Mouse (Mus musculus) thymus, postnatal 14 days (tissue): ENCODE measurements at regions not wholly inside any gene's neighbourhood (a gene's known extent, or its start where the extent isn't known, plus 50 kb on each side); places are given as distances from the start of the nearest gene placed in this dataset.

Experiments
- DNase-seq: peaks from one replicate; pipeline ENCODE4 v3.0.0; 2021

- no peak for DNase-seq
Measured at GRCm38 (mm10) chr14:105056171-105056570, 121.0 kb downstream of the Rbm26 start.

- DNase-seq, result no peak
Measured at GRCm38 (mm10) chr14:105038798-105039197, 138.3 kb downstream of the Rbm26 start.

- no peak for DNase-seq
Measured at GRCm38 (mm10) chr14:105034712-105035377, 142.3 kb downstream of the Rbm26 start.

- DNase-seq, result no peak
Measured at GRCm38 (mm10) chr14:105019971-105020370, 157.2 kb downstream of the Rbm26 start.

- no peak for DNase-seq
Measured at GRCm38 (mm10) chr14:105016089-105016846, 160.9 kb downstream of the Rbm26 start.

GRCm38 (mm10) chr14:105015278-105015677 is 161.8 kb downstream of the Rbm26 start:
- DNase-seq, result no peak

GRCm38 (mm10) chr14:105010742-105011141 is 166.4 kb downstream of the Rbm26 start:
- no peak for DNase-seq

- no peak for DNase-seq
Measured at GRCm38 (mm10) chr14:105008331-105008730, 168.8 kb downstream of the Rbm26 start.

GRCm38 (mm10) chr14:104994066-104994465 is 183.1 kb downstream of the Rbm26 start:
- DNase-seq, result no peak

GRCm38 (mm10) chr14:104966046-104966445 is 211.1 kb downstream of the Rbm26 start:
- no peak for DNase-seq

- no peak for DNase-seq
Measured at GRCm38 (mm10) chr14:104943450-104943849, 233.7 kb downstream of the Rbm26 start.

- DNase-seq, result no peak
Measured at GRCm38 (mm10) chr14:104939961-104940360, 237.2 kb downstream of the Rbm26 start.

- DNase-seq, result no peak
Measured at GRCm38 (mm10) chr14:104937083-104937864, 239.9 kb downstream of the Rbm26 start.

- DNase-seq, result no peak
Measured at GRCm38 (mm10) chr14:104935956-104936355, 241.2 kb downstream of the Rbm26 start.

- DNase-seq, result no peak
Measured at GRCm38 (mm10) chr14:104905706-104906105, 271.4 kb downstream of the Rbm26 start.

GRCm38 (mm10) chr14:104902120-104903027 is 274.8 kb downstream of the Rbm26 start:
- no peak for DNase-seq

GRCm38 (mm10) chr14:104901072-104901471 is 276.1 kb downstream of the Rbm26 start:
- no peak for DNase-seq

- DNase-seq, result no peak
Measured at GRCm38 (mm10) chr14:104871203-104871602, 305.9 kb downstream of the Rbm26 start.

GRCm38 (mm10) chr14:104867540-104867939 is 309.6 kb downstream of the Rbm26 start:
- no peak for DNase-seq

GRCm38 (mm10) chr14:104863881-104864280 is 313.2 kb downstream of the Rbm26 start:
- no peak for DNase-seq

- DNase-seq, result no peak
Measured at GRCm38 (mm10) chr14:104855913-104856312, 321.2 kb downstream of the Rbm26 start.

GRCm38 (mm10) chr14:104849274-104849673 is 326.8 kb upstream of the Rnf219 start:
- DNase-seq, result no peak

GRCm38 (mm10) chr14:104827404-104827803 is 305.0 kb upstream of the Rnf219 start:
- no peak for DNase-seq
